Mouse (Mus musculus) embryonic fibroblast, embryonic 13.5 days (primary cell): ENCODE results near the gene Ckap2l.

Experiments
- CTCF ChIP-seq: IDR thresholded peaks from 2 replicates; pipeline ENCODE4 v1.5.1; 2011; ENCODE audit warnings: mild to moderate bottlenecking, control low read depth, low read length, moderate library complexity, borderline replicate concordance; ENCODE audit not compliant: insufficient read depth
- POLR2A ChIP-seq: IDR thresholded peaks from 2 replicates; pipeline ENCODE4 v1.6.1; 2011; ENCODE audit warnings: low read depth, mild to moderate bottlenecking, control low read depth, low read length, moderate library complexity

DNA sequence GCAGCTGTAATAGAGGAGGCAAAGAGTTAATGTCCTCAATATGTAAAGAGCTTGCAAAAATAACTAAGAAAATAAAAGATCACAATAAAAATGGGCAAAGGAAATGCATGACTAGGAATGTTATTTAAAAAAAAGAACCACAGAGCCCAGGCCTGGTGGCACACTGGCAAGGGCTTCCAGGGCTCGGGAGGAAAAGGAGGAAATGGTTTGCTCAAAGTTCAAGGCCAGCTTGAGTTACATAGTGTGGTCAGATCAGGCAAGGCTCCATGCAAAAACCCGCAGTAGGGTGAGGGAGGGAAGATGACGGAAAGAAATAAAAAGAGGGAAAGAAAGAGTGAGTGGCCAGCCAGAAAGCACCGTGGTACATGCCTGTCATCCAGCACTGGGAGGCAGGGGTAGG lies 68.4 kb downstream of the Ckap2l start:
- TF ChIP-seq CTCF (no peak), POLR2A (no peak)
